Mouse (Mus musculus): ENCODE results near the gene Alk.

DNA sequence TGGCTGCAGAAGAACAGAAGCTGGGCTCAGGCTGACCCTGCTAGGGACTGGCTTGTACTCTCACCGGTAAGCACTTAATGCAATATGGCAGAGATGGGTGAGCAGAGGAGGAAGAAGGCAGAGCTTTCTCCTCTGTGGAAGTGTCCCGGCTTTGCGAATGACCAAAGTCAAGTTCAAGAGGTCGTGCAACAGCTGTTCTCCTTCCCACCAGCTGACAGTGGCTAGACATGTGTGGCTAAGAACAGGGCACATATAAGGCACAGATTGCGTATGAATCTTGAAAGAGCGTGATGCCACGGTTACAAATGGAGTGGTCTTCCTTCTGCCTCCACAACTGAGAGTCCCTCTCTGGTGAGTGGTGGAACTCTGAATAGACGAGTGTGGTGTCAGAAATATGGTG lies 625.3 kb downstream of the Alk start:
- TF ChIP-seq POLR2A (IDR thresholded peaks at IDR 0.05; ENCODE audit: insufficient read depth, low read depth, low read length) (no peak), CTCF (IDR thresholded peaks at IDR 0.05) (no peak), EP300 (IDR thresholded peaks at IDR 0.05; ENCODE audit: insufficient read depth, low read depth, low read length) (no peak)
